Mouse (Mus musculus): ENCODE results near the gene Vmn1r23. TPM values are rescaled to one million over a fixed set of nuclear protein-coding genes. Genes with fewer than 3 reads are reported as not detected.

Vmn1r23 gene
- not detected in 2 replicates for polyA plus RNA-seq (2012; rRNA removed)

DNA sequence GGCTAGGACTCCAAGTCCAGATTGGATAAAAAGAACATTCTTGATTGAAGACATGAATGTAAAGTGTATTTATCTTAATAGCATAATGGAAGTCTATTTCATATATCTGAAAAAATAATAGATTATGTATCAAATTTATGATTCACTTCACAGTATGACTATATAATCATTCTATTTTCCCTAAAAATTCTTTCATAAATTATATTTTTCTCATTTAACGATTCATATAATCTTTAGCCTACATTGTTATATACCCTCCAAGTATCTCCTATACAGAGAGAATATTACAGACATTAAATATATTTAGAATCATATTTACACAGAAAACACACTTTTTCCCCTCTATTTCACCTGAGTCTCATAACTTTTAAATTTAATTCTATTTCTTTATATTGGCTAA lies at the start of gene Vmn1r23:
Gene Vmn1r23, minus strand, starts transcription at position 101 of the 400 bp plus-strand sequence.

DNA sequence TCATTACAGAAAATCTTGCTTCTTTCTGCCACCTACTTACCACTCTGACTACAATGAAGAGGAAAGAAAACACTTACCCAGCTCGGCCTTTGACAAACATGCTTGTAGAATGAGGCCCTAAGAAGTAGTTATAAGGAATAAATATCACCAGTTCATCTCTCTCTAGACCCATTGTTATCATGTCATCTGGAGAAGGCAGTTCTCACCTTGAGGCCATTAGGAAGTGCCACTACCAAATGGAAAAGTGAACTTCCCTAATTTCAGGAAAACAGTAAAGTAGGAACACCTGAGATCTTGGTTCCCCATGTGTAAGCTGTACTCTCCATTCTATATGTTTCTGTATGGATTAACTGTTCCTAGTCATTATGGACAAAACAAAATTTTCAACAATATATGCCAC lies 34.8 kb upstream of the Vmn1r23 start, which contains the start of gene Vmn1r24:
Gene Vmn1r24, minus strand, starts transcription at position 101 of the 400 bp plus-strand sequence.

DNA sequence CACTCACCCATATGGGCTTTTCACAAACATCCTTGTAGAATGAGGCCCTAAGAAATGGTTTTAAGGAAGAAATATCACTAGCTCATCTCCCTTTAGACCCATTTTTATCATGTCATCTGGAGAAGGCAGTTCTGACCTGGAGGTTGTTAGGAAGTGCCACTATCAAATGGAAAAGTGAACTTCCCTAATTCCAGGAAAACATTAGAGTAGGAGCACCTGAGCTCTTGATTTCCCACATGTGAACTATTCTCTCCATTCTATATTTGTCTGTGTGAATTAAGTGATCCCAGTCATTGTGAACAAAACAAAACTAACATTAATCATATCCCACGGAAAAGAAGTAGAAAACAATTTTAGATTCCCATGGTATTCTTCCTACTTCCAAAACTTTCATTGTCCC lies 18.7 kb downstream of the Vmn1r23 start, which contains the start of gene Vmn1r22:
Gene Vmn1r22, minus strand, starts transcription at position 101 of the 400 bp plus-strand sequence.

Other genes with a start within 250 kb of the Vmn1r23 start
- 9.8 and 10.9 TPM in 2 replicates for gene Pyurf, start 234.8 kb downstream of the Vmn1r23 start, polyA plus RNA-seq (2012; rRNA removed)
- gene Lancl2, start 224.3 kb downstream of the Vmn1r23 start, polyA plus RNA-seq (2012; rRNA removed), result 74.0 and 77.3 TPM in 2 replicates
- gene Vopp1, start 101.7 kb downstream of the Vmn1r23 start, polyA plus RNA-seq (2012; rRNA removed), result 165 and 170 TPM in 2 replicates
- gene Vmn1r21, start 76.5 kb downstream of the Vmn1r23 start, polyA plus RNA-seq (2012; rRNA removed), result not detected in 2 replicates
- gene Vmn1r22, start 18.8 kb downstream of the Vmn1r23 start, polyA plus RNA-seq (2012; rRNA removed), result not detected in 2 replicates
- gene Vmn1r24, start 34.7 kb upstream of the Vmn1r23 start, polyA plus RNA-seq (2012; rRNA removed), result not detected in 2 replicates
- not detected in 2 replicates for gene Vmn1r25, start 54.0 kb upstream of the Vmn1r23 start, polyA plus RNA-seq (2012; rRNA removed)
- not detected in 2 replicates for gene Vmn1r26, start 88.3 kb upstream of the Vmn1r23 start, polyA plus RNA-seq (2012; rRNA removed)